Mouse (Mus musculus) heart, adult 8-10 months (tissue): ENCODE data around the gene Rgs6. TPM values are rescaled to one million over a fixed set of nuclear protein-coding genes. Genes with fewer than 3 reads are reported as not detected.

Experiments
- DNase-seq: peaks from one replicate; pipeline ENCODE4 v3.0.0; 2022; ENCODE audit warnings: low spot score
- total RNA-seq, 4 experiments: library from RNA; stranded (reverse); gene quantifications; 2 replicates each; pipeline ENCODE4 v1.2.4; 2022

The Rgs6 gene
- total RNA-seq, 4 experiments from 2014 or later = 9.1 to 12.9 (median 9.8) TPM

GRCm38 (mm10) chr12:82972661-82973060 is 384.6 kb downstream of the Rgs6 start:
- no peak for DNase-seq

- DNase-seq = no peak
Measured at GRCm38 (mm10) chr12:82973771-82974170, 385.7 kb downstream of the Rgs6 start.

GRCm38 (mm10) chr12:82978275-82978674 is 390.2 kb downstream of the Rgs6 start:
- DNase-seq = no peak

- DNase-seq = no peak
Measured at GRCm38 (mm10) chr12:82982716-82983115, 394.6 kb downstream of the Rgs6 start.

- no peak for DNase-seq
Measured at GRCm38 (mm10) chr12:82985300-82985699, 397.2 kb downstream of the Rgs6 start.

- DNase-seq = no peak
Measured at GRCm38 (mm10) chr12:82987661-82988060, 399.6 kb downstream of the Rgs6 start.

DNA sequence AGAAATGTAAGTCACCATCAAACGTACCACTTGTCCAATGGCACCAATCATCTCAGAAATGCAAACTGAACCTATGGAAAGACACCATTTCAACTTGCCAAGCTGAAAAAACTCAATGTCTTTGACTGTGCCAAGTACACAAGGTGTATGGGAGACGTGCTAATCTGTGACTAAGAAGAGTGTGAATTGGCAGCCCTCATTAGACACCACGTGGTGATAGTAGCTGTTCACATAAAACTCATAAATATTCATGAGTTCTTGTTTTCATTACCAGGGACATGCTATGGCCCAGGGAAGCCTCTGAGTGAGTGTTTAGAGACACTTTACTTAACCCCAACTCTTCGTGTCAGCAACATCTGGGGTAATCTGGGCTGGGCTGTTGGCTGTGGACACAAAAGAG is 405.8 kb downstream of the Rgs6 start:
- no peak for DNase-seq

DNA sequence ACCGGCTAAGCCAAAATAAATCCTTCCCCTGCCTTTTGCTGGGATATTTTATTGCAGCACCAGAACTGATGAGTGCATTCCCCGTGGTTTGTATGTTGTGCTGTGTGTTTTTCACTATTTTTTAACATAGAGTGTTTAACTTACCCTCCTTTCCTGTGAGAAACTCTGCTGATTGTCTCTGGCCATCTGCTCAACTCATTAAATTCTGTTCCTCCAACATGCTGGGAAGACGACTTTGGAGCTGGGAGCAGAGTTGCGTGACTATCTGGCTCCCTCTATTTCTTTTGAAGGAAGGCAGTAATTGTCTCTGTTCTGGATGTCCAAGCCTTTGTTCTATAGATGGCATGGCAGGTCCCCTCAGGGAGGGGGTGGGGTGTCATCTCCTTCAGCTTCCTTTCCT is 408.7 kb downstream of the Rgs6 start:
- DNase-seq = no peak

DNA sequence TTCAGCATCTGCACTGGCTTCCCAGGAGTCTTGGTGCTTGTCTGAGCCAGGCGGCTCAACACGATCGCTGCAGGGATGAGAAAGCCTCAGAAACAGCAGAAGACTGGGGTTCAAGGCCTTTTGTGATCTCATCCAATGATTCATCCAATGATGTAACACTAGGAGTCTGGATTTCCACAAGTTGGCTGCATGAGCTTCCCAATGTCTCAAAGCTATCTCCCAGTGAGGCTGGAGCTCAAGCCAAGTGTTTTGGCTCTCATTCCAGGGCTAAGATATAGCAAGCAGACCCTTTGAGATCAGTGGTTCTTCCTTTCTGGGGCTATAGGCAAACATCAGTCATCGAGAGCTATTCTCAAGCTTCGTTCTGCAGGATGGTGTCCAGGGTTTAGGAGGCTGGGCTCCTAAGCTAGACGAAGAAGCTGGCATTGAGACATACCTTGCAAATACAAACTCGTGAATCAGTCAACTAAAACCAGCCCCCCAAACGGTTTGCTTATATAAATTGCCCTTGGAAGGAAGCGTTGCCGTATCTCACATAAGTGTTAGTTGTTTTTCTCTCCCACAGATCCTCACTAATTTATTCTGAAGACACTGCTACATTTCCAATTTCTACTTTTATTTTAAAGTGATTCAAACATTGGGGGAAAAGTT is 410.7 kb downstream of the Rgs6 start:
- DNase-seq = peak; percentile 62

GRCm38 (mm10) chr12:82999333-83000032 is 411.4 kb downstream of the Rgs6 start:
- peak; percentile 61 for DNase-seq

DNA sequence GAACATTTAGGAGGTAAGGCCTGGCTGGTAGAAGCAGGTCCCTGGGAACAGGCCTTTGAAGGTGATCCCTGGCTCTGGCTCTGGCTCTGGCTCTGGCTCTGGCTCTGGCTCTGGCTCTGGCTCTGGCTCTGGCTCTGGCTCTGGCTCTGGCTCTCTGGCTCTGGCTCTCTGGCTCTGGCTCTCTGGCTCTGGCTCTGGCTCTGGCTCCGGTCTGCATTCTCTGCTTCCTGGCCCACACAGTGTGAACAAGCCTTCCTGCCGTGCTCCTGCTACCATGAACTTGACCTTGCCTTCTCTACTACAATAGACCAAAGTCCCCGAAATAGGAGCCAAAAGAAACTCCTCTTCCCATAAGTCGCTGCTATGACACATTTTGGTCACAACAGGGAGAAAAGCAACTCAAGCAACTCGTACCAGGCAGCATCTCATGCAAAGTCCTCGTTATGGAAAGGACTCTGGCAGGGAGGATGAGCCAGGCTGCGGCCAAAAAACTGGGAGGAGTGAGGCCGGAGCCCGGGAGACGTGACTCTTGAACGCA is 412.0 kb downstream of the Rgs6 start:
- peak; percentile 41 for DNase-seq

- DNase-seq = no peak
Measured at GRCm38 (mm10) chr12:83000957-83001356, 412.9 kb downstream of the Rgs6 start.

- DNase-seq = no peak
Measured at GRCm38 (mm10) chr12:83004014-83004682, 416.1 kb downstream of the Rgs6 start.

- DNase-seq = no peak
Measured at GRCm38 (mm10) chr12:83011056-83011565, 423.0 kb downstream of the Rgs6 start.

GRCm38 (mm10) chr12:83013918-83014691 is 426.0 kb downstream of the Rgs6 start:
- DNase-seq = no peak

- no peak for DNase-seq
Measured at GRCm38 (mm10) chr12:83014848-83015247, 426.8 kb downstream of the Rgs6 start.

DNA sequence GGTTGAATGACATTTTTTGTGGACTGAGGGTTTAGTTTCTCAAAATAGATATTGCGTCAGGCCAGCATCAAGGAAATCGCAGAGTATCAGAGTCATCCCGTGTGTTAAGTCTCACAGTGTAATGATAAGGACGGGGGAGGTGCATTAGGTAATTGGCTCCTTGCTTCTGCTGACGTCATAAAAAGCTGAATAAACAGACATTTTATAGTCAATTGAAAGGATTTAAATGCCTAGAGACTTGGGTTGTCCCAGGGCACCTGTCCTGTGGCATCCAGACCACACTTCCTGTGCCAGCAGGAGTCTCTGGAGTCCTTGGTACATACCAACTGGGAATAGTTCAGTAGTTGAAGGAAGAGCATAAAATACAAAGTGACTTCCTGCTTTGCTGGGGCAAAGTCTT is 427.3 kb downstream of the Rgs6 start:
- no peak for DNase-seq

GRCm38 (mm10) chr12:83016486-83016885 is 428.4 kb downstream of the Rgs6 start:
- DNase-seq = no peak

DNA sequence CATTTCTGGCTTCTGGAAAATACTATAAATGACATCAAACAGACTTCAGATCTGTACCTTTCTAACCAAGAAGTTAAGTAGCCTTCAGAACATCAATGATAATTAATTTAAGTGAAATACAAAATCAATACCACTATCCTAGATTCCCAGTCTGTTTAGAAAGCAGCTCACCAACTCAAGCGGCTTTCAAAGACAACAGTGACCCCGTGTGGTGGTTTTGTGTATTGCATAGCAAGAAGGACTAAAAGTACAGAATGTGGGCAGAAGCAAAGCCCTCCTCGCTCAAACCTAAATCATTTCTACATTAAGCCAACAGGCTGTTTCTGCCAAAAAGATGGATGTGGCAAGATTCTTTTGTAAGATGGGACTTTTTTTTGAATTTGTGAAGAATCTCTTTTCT is 429.9 kb downstream of the Rgs6 start:
- peak; percentile 89 for DNase-seq

GRCm38 (mm10) chr12:83026985-83027384 is 438.9 kb downstream of the Rgs6 start:
- DNase-seq = no peak

- no peak for DNase-seq
Measured at GRCm38 (mm10) chr12:83033171-83033835, 445.2 kb downstream of the Rgs6 start.
